Mouse (Mus musculus) kidney, adult 18-20 months (tissue): Measurements from ENCODE around the gene Dnajb14.
"Not testable (repeated sequence)": the region's sequence is repeated elsewhere in the genome, so short reads cannot be mapped to it uniquely, and the experiment has no call there.

Experiments
- DNase-seq: peaks from one replicate; pipeline ENCODE4 v3.0.0; 2021

The Dnajb14 gene

DNA sequence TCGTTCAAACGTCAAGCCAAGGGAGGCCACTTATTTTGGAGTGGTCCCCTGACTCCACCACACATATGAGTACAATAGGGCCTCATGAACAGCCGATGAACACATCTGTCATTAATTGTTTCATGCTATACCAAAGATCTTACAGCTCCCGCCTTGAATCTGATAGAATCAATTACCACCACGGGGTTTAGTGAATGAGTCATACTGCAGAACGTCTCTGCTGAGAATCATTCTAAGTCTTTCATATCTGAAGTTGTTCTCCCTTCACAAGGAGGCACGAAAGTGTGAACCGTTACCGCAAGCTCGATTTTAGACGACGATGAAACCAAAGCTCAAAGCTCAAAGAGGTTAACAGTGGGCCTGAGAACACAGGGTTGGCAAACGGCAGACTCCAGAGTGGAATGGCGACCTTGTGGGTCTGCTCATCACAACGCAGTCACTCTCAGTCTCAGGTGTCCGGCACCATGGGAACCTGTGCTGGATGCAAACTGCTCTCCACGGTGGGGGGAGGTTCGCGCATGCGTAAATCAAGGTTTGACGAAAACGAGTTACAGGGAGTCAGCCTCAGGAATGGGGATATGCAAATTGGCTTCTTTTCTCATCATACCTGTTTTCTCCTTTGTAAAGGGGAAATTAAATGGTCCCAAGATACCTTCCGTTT is 86.9 kb downstream of the Dnajb14 start:
- DNase-seq = no peak

DNA sequence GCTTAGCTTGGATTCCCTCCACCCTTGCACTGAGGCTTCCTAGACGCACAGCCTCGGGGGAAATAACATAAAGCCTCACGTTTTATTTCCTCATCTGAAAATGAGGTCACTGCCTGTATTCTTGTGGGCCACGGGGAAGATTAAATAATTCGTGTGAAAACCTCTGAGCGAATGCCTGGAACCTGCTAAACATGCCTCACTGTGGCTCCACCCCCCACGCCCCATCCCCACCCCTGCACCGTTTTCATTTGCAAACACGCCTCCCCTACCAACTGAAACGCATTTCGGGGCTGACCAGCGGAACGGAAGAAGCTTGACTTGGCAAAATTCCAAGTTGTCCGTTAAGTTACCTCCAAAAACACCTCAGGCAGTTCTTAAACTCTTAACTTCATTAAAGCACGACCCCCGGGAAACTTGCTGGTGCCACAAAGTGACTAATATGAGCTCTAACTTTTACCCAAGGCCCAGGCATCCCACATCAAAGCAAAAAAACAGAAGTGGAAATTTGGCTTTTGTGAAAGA is 88.1 kb downstream of the Dnajb14 start:
- DNase-seq = no peak

DNA sequence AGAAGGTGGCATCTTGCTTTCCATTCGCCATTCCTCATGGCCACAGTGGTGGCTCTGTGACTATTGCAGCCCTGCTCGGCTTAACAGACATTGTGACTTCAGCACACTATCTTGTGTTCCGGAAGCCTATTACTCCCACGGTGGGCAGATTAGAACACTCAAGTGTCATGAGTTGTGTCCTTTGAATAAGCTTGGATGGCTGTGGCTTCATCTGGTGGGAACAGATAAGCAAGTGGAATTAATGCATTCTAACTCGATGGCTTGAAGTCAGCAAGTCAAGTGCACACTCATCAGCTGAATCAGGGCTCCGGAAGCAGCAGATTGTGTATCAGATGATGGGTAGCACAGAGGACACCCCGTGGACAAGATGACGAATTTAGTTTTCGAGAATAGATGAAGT is 90.4 kb downstream of the Dnajb14 start:
- DNase-seq = no peak

DNA sequence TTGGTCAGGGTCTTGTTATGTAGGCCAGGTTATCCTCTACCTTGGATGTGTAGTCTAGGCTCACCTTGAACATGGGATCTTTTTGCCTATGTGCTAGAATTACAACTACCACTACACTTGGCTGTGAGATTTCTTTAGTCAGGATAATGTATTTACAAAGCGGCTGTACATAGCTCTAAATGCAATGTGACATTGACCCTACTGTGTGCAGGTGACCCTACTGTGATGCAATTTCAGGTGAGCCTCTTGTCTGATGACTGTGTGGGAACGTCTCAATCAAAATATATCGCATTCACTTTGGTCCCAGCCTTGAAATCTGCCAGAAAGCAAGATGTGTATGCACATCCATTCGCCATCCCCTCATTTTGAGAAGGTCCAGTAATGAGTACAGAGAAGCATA is 90.9 kb downstream of the Dnajb14 start:
- no peak for DNase-seq

DNA sequence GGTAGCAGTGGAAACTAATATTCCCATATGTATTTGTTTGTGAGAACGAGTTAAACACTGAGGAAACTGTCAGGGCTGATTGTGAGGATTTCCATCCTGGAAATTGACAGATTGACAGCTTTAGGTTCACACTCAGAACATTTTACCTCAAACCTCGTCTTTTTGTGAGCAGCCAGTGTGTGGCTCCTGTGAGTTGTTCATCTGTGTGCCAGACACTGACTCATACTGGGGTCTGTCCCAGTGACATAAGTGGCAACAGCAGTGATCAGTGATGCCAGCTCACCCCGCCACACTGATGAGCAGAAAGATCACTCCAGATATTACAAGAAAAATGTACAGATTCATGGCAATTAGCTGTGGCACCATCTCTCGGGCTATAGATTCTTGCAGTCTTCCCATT is 92.0 kb downstream of the Dnajb14 start:
- no peak for DNase-seq

DNA sequence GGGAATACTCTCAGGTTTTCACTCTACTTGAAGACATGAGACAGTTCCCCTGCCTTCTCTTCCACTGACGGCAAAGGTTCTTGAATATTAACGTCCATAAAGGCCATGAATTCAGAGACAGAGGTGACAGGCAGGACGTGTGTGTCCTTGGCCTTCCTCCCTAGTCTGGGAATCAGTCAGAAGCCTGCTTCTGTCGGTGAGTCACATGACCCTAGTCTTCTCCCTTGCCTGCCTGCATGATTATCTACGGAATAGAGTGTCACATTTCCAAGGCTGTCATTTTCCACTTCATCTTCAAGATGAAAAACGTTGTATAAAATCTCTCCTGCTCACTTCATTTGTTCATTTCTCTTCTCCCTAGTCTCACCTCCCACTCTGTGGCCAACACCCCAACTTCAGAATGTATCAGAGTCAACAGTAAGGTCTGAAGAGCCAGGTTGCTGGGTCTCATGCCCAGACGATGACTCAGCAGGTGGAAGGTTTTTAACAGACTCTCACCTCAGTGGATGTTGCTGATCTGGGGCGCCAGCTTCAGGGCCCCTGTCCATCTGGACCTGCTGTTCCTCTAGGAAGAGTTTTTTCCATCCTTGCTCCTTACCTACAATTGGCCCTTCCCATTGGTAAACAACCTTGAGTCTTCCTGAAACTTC is 94.4 kb downstream of the Dnajb14 start:
- no peak for DNase-seq

DNA sequence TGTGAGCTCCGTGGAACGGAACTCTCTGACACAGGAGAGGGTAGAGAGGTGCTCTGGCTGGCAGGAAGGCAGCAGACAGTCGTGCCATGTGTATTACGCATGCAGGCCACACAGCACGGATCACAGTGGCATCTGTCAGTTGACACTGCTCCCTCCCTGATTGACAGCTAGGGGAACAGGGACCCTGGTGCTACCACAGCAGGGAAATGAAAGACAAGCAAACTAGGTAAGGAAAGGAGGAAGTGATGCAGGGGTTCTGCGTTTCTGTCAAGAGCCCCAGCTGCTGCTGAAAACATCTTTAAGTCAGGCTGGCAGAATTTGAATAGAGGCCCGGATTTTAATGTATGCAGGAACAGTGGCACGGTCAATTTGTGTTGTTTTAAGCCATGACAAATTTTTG is 96.0 kb downstream of the Dnajb14 start:
- DNase-seq = no peak

DNA sequence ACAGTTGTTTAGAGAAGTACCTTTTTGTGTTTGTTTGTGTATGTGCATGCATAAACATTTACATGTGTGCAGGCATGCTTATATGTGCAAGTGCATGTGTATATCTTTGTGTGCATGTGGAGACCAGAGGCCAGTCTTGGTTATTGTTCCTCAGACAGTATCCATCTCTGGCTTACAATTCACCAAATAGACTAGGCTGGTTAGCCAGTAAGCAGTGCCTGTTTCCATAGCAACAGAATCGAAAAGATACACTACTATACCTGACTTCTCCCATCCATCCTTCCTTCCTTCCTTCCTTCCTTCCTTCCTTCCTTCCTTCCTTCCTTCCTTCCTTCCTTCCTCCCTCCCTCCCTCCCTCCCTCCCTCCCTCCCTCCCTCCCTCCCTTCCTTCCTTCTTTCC is 96.5 kb downstream of the Dnajb14 start:
- not testable (repeated sequence) for DNase-seq
